Mouse (Mus musculus): ENCODE data around the gene Gprc5b.

DNA sequence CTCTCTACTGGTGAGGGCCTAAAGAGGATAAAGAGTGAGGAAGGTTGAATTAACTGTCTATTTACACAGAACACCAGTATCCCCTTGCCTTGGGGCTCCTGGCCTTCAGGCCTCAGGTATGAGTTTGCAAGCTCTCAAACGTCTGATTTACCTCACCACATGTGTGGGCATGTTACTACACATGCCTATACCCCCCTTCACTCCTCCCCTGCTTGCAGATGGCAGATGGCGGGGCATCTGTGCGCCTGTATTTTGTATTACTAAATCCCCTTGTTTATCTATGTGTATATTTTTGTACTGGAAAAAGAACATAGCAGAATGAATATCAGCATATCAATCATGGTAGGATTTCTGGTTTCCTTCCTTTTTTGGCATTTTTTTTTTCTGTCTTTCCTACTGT, 52.7 kb downstream of the Gprc5b start:
- TF ChIP-seq CTCF (conservative IDR thresholded peaks at IDR 0.05; ENCODE audit: insufficient read depth, insufficient read length, low read depth, low read length) (no peak), POLR2A (IDR thresholded peaks at IDR 0.05; ENCODE audit: low read depth, low read length) (no peak)
